Mouse (Mus musculus): ENCODE data around the gene Gsto2. TPM values are rescaled to one million over a fixed set of nuclear protein-coding genes. Genes with fewer than 3 reads are reported as not detected.

The Gsto2 gene
- total RNA-seq, 2 experiments from 2014 or later = 0.75 to 1.2 TPM

GRCm38 (mm10) chr19:47885886-47886285, 20.6 kb downstream of the Gsto2 start:
- intact Hi-C loops (cut with DNase I) = no loop called here
- DNase-seq (ENCODE audit: extremely low spot score in 1 of 2, low spot score in 2 of 2) = no peak

- intact Hi-C loops (cut with DNase I) = no loop called here
Observed at GRCm38 (mm10) chr19:47886617-47887016, 21.3 kb downstream of the Gsto2 start.

GRCm38 (mm10) chr19:47887417-47887816, 22.1 kb downstream of the Gsto2 start:
- DNase-seq (ENCODE audit: extremely low spot score in 1 of 2, low spot score in 2 of 2) = no peak
- intact Hi-C loops (cut with DNase I) = no loop called here

More at GRCm38 (mm10) chr19:47886617-47887016, 21.3 kb downstream of the Gsto2 start:
- DNase-seq (ENCODE audit: extremely low spot score in 1 of 2, low spot score in 2 of 2) = no peak

GRCm38 (mm10) chr19:47888037-47888436, 22.7 kb downstream of the Gsto2 start:
- intact Hi-C loops (cut with DNase I) = no loop called here
- no peak for DNase-seq (ENCODE audit: extremely low spot score in 1 of 2, low spot score in 2 of 2)

GRCm38 (mm10) chr19:47890489-47891130, 25.3 kb downstream of the Gsto2 start:
- intact Hi-C loops (cut with DNase I) = no loop called here
- DNase-seq (ENCODE audit: extremely low spot score in 1 of 2, low spot score in 2 of 2) = no peak

- intact Hi-C loops (cut with DNase I) = no loop called here
Observed at GRCm38 (mm10) chr19:47891562-47892312, 26.4 kb downstream of the Gsto2 start.

GRCm38 (mm10) chr19:47893092-47893491, 27.8 kb downstream of the Gsto2 start:
- intact Hi-C loops (cut with DNase I) = no loop called here
- DNase-seq (ENCODE audit: extremely low spot score in 1 of 2, low spot score in 2 of 2) = no peak

More at GRCm38 (mm10) chr19:47891562-47892312, 26.4 kb downstream of the Gsto2 start:
- peak in 1 of 2 experiments; percentile 40 for DNase-seq (ENCODE audit: extremely low spot score in 1 of 2, low spot score in 2 of 2)

- intact Hi-C loops (cut with DNase I) = no loop called here
- DNase-seq (ENCODE audit: extremely low spot score in 1 of 2, low spot score in 2 of 2) = no peak
Observed at GRCm38 (mm10) chr19:47898472-47899079, 33.2 kb downstream of the Gsto2 start.

- no peak for DNase-seq (ENCODE audit: extremely low spot score in 1 of 2, low spot score in 2 of 2)
- intact Hi-C loops (cut with DNase I) = no loop called here
Observed at GRCm38 (mm10) chr19:47900012-47900411, 34.7 kb downstream of the Gsto2 start.

- no peak for DNase-seq (ENCODE audit: extremely low spot score in 1 of 2, low spot score in 2 of 2)
- intact Hi-C loops (cut with DNase I) = no loop called here
Observed at GRCm38 (mm10) chr19:47900558-47900957, 35.2 kb downstream of the Gsto2 start.

GRCm38 (mm10) chr19:47902316-47903201, 37.2 kb downstream of the Gsto2 start:
- intact Hi-C loops (cut with DNase I) = no loop called here
- peak in 1 of 2 experiments; percentile 56 for DNase-seq (ENCODE audit: extremely low spot score in 1 of 2, low spot score in 2 of 2)

- intact Hi-C loops (cut with DNase I) = no loop called here
- DNase-seq (ENCODE audit: extremely low spot score in 1 of 2, low spot score in 2 of 2) = no peak
Observed at GRCm38 (mm10) chr19:47903679-47904078, 38.3 kb downstream of the Gsto2 start.

GRCm38 (mm10) chr19:47905081-47905480, 39.7 kb downstream of the Gsto2 start:
- intact Hi-C loops (cut with DNase I) = no loop called here
- no peak for DNase-seq (ENCODE audit: extremely low spot score in 1 of 2, low spot score in 2 of 2)

GRCm38 (mm10) chr19:47905603-47906002, 40.3 kb downstream of the Gsto2 start:
- DNase-seq (ENCODE audit: extremely low spot score in 1 of 2, low spot score in 2 of 2) = no peak
- intact Hi-C loops (cut with DNase I) = no loop called here

GRCm38 (mm10) chr19:47907596-47907995, 42.3 kb downstream of the Gsto2 start:
- DNase-seq (ENCODE audit: extremely low spot score in 1 of 2, low spot score in 2 of 2) = no peak
- intact Hi-C loops (cut with DNase I) = no loop called here

- intact Hi-C loops (cut with DNase I) = no loop called here
- no peak for DNase-seq (ENCODE audit: extremely low spot score in 1 of 2, low spot score in 2 of 2)
Observed at GRCm38 (mm10) chr19:47908961-47909371, 43.6 kb downstream of the Gsto2 start.

GRCm38 (mm10) chr19:47909387-47910116, 44.2 kb downstream of the Gsto2 start:
- intact Hi-C loops (cut with DNase I) = no loop called here

GRCm38 (mm10) chr19:47910117-47910618, 44.8 kb downstream of the Gsto2 start:
- DNase-seq (ENCODE audit: extremely low spot score in 1 of 2, low spot score in 2 of 2) = no peak
- intact Hi-C loops (cut with DNase I) = no loop called here

More at GRCm38 (mm10) chr19:47909387-47910116, 44.2 kb downstream of the Gsto2 start:
- DNase-seq (ENCODE audit: extremely low spot score in 1 of 2, low spot score in 2 of 2) = no peak

Measured in left cerebral cortex, postnatal 10 days (tissue).